Mouse (Mus musculus) limb, embryonic 12.5 days (tissue): ENCODE measurements around the gene Ifit1. TPM values are rescaled to one million over a fixed set of nuclear protein-coding genes. Genes with fewer than 3 reads are reported as not detected.

Experiments
- ATAC-seq: fragments of 200-750 bp; cut with Nextera tagmentation; 2 replicates; pipeline ENCODE4 v1.8.0; 2017; ENCODE audit warnings: low read depth, moderate TSS enrichment; ENCODE audit not compliant: insufficient number of reproducible peaks, insufficient read depth, low FRiP score, low TSS enrichment
- H3K27ac ChIP-seq: fragments of 300-500 bp; sonication (generic); 2 replicates; pipeline ENCODE4 v1.5.1; 2016; ENCODE audit warnings: mild to moderate bottlenecking, moderate library complexity
- H3K27me3 ChIP-seq: fragments of 300-500 bp; sonication (generic); 2 replicates; pipeline ENCODE4 v1.6.1; 2016; ENCODE audit warnings: mild to moderate bottlenecking, moderate library complexity
- H3K36me3 ChIP-seq: fragments of 300-500 bp; sonication (generic); 2 replicates; pipeline ENCODE4 v1.6.1; 2016; ENCODE audit warnings: mild to moderate bottlenecking, moderate library complexity
- H3K4me1 ChIP-seq: fragments of 300-500 bp; sonication (generic); replicated peaks from 2 replicates; pipeline ENCODE4 v1.6.1; 2016
- H3K4me2 ChIP-seq: fragments of 300-500 bp; sonication (generic); 2 replicates; pipeline ENCODE4 v1.6.1; 2016; ENCODE audit warnings: mild to moderate bottlenecking, moderate library complexity
- H3K4me3 ChIP-seq: fragments of 300-500 bp; sonication (generic); replicated peaks from 2 replicates; pipeline ENCODE4 v1.5.1; 2016; ENCODE audit warnings: mild to moderate bottlenecking
- H3K9ac ChIP-seq: fragments of 300-500 bp; sonication (generic); replicated peaks from 2 replicates; pipeline ENCODE4 v1.6.1; 2016; ENCODE audit warnings: mild to moderate bottlenecking, moderate library complexity
- H3K9me3 ChIP-seq: fragments of 300-500 bp; sonication (generic); 2 replicates; pipeline ENCODE4 v1.6.1; 2016; ENCODE audit warnings: mild to moderate bottlenecking, moderate library complexity
- WGBS: fragments of 180-500 bp; shearing (Covaris S2); methylation state at CpG from one replicate; pipeline ENCODE4 v1.1.7; 2016; 5-methylcytosine and 5-hydroxymethylcytosine counted together
- polyA plus RNA-seq: library from polyadenylated mRNA; unstranded; fragments of >200 nt; fragmentation: Nextera tagmentation; extraction: Ambion mirVana; gene quantifications from 2 replicates; pipeline ENCODE4 v1.2.1, GENCODE M21; 2016

Ifit1 gene
- polyA plus RNA-seq, 1 experiment from 2014 or later: 0.39 TPM

DNA sequence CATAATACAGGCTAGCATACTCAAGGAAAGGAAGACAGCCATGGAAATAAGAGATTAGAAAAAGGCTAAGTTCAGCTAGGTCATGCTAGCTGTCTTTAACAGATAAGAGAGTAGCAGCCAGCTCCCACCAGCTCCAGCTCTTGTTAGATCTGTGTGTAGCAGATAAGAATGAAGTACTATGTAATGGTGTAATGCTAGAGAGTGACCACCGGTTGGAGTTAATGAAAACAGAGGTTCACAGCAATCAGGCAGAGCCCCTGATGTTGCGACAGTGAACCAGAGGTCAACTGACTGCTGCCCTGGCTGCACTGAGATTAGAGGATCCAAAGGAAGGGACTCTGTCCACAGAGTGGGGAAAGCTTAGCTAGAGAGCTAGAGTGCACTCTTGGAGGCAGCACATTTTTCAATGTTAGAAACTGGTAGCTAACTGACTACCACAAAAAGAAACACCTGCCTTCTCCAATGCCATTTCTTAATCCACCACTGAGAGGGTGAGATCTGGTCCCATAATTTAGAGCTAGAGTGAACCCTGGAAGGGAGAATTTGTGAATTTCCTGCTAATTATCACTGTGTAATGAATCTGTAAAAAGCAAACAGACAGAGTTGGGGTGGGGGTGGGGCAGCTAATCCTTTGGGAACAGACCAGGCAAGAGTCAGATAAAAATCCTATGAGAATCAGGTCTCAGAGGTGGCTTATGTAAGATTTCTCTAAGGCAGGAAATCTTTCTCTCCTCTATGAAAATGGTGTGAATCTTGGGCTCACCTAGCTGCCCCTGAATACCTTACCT lies 16.0 kb downstream of the Ifit1 start:
- Histone ChIP-seq H3K9ac (no peak overlapping the region), H3K27me3 (no peaks in the 10 kb centered on the region), H3K27ac (no peak overlapping the region), H3K4me1 (no peaks in the 10 kb centered on the region), H3K36me3 (no peaks in the 10 kb centered on the region), H3K4me3 (no peak overlapping the region), H3K9me3 (no peaks in the 10 kb centered on the region), H3K4me2 (no peak overlapping the region)
- ATAC-seq: no peak
- 26% methylated on average over 2 of the region's 2 CpGs for WGBS

DNA sequence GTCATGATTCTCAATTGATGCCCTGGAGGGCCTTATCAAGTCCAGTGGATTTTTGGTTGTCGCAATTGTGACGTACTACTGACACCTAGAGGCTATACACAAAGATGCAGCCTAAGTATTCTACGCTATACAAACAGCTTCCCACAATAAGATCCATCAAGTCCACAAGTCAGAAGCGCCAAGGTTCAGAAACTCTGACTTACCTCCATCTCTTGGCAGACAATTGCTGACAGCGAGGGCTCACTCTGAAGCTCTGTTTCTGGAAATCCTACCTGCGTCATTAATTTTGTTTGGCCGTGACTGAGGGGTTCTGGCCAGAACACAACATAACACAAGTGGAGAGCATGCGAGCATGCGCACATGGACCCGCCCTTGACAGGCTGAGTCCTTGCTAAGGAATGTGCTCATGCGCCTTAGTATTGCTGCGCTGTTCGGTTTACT lies 21.4 kb downstream of the Ifit1 start:
- Histone ChIP-seq H3K4me3 (peak overlapping the region; percentile 35), H3K9me3 (no peaks in the 10 kb centered on the region), H3K36me3 (no peaks in the 10 kb centered on the region), H3K4me2 (peak overlapping the region; percentile 54), H3K4me1 (no peaks in the 10 kb centered on the region), H3K27me3 (no peaks in the 10 kb centered on the region), H3K27ac (no peak overlapping the region), H3K9ac (no peak overlapping the region)
- peak; percentile 84; the same call in 1 of the 2 replicates for ATAC-seq
- WGBS: 17% methylated on average over 13 of the region's 13 CpGs

DNA sequence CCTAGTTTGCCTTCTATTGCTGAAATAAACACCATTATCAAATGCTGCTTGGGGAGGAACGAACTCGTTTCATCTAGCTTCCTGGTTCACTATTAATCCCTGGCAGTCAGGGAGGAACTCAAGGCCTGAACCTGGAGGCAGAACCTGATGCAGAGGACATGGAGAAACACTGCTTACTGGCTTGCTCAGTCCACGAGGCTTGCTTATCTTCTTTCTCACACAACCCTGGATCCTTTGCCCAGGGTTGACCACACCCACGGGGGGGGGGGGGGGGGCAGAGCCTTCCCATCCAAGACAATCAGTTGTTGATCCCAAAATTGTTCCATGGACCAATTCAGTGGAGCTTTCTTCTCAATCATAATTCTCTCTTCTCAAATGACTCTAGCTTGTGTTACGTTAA lies 22.1 kb downstream of the Ifit1 start:
- Histone ChIP-seq H3K36me3 (no peaks in the 10 kb centered on the region), H3K4me2 (0 out of 2 replicates have a peak overlapping the region, but pooled peaks have one; percentile 54), H3K9ac (no peak overlapping the region), H3K27me3 (no peaks in the 10 kb centered on the region), H3K9me3 (no peaks in the 10 kb centered on the region), H3K4me3 (no peak overlapping the region), H3K4me1 (no peaks in the 10 kb centered on the region), H3K27ac (no peak overlapping the region)
- 51% methylated on average over 5 of the region's 5 CpGs for WGBS
- peak; percentile 18; the same call in 1 of the 2 replicates for ATAC-seq

DNA sequence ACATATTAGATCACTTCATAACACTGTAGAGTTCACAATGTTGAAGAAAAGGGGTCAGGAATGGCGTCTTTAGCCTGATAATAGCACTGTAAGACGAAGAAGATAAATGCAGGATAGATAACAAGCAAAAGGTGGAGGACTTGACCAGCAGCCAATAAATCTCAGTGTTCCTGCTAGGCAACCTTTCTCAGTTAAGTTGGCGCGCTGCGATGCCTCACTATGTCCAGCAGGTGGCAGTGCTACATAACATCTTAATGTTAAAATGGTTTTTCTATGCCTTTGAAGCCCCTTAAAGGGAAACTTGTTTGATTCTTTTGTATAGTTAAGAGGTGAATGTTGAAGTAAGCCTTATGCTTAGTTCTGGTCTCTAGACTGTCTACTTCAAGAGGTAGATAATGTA lies 25.5 kb downstream of the Ifit1 start:
- no peak overlapping the region for H3K4me2 ChIP-seq
- no peaks in the 10 kb centered on the region for H3K4me1 ChIP-seq
- no peak for ATAC-seq
- no peaks in the 10 kb centered on the region for H3K27me3 ChIP-seq
- WGBS: under 1% methylated on average over 5 of the region's 5 CpGs
- H3K9ac ChIP-seq: no peak overlapping the region
- H3K9me3 ChIP-seq: no peaks in the 10 kb centered on the region
- H3K4me3 ChIP-seq: no peak overlapping the region
- no peak overlapping the region for H3K27ac ChIP-seq
- no peaks in the 10 kb centered on the region for H3K36me3 ChIP-seq

DNA sequence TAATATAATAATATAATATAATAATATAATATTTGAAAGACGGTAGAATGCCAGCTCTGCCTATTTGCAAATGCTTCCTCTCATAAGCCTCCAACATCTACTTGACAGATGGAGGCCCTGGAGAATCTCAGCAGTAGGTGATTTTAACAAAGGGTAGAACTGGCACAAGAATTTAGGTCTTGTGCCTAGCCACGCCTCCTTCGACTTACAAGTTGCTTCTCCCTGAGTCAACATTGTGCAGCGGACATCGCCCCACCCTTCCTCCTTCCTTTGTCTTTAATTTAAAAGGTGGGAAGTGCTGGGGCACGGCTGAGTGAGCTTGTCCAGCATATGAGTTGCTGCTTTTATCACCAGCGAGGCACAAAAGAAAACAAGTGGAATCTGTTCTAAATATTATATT lies 32.8 kb downstream of the Ifit1 start:
- 84% methylated on average over 7 of the region's 7 CpGs for WGBS
- Histone ChIP-seq H3K4me1 (no peaks in the 10 kb centered on the region), H3K9me3 (no peaks in the 10 kb centered on the region), H3K4me3 (no peak overlapping the region), H3K27ac (no peak overlapping the region), H3K27me3 (no peaks in the 10 kb centered on the region), H3K4me2 (no peak overlapping the region), H3K9ac (no peak overlapping the region), H3K36me3 (no peaks in the 10 kb centered on the region)
- no peak for ATAC-seq

DNA sequence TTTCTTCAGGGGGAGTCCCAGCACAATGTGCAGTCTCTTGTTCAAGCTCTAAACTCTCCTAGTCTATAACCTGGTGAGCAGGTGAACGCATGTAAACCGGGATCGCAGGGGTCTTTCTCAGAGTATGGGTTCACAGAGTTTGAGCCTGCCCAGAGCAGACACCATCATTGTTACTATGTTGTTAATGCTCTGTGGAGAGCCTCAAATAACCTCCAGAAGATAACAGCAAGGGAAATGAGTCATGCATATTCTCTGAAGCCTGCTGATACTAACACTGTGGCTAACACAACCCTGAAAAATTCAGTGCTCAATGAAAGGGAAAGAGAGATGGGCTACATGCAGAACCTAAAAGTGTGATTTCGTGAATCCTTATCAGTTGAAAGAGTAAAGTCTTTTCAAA lies 37.8 kb downstream of the Ifit1 start:
- Histone ChIP-seq H3K4me3 (no peak overlapping the region), H3K9me3 (no peaks in the 10 kb centered on the region), H3K27me3 (no peaks in the 10 kb centered on the region), H3K36me3 (no peaks in the 10 kb centered on the region), H3K4me1 (no peaks in the 10 kb centered on the region), H3K4me2 (no peak overlapping the region), H3K9ac (no peak overlapping the region), H3K27ac (no peak overlapping the region)
- 88% methylated on average over 4 of the region's 4 CpGs for WGBS
- ATAC-seq: no peak

DNA sequence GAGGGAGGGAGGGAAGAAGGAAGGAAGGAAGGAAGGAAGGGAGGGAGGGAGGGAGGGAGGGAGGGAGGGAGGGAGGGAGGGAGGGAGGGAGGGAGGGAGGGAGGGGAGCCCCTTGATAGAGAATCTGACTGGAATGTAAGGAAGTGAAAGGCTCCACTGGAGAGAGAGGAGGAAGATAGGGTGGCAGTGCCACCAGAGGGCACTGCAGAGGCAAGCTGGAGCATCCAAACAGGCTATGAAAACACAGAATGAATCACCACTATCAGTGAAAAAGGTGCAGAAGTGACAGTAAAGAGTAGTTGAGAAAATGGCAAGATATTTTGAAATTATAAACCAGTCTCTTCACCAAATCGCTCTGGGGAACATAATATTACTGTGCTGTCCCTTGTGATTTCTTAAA lies 44.2 kb downstream of the Ifit1 start:
- H3K36me3 ChIP-seq: no peaks in the 10 kb centered on the region
- H3K4me3 ChIP-seq: no peak overlapping the region
- no peaks in the 10 kb centered on the region for H3K4me1 ChIP-seq
- H3K9ac ChIP-seq: no peak overlapping the region
- no peak overlapping the region for H3K27ac ChIP-seq
- H3K9me3 ChIP-seq: no peaks in the 10 kb centered on the region
- no peak overlapping the region for H3K4me2 ChIP-seq
- ATAC-seq: no peak
- WGBS: 50% methylated on average over 1 of the region's 1 CpGs
- H3K27me3 ChIP-seq: no peaks in the 10 kb centered on the region

DNA sequence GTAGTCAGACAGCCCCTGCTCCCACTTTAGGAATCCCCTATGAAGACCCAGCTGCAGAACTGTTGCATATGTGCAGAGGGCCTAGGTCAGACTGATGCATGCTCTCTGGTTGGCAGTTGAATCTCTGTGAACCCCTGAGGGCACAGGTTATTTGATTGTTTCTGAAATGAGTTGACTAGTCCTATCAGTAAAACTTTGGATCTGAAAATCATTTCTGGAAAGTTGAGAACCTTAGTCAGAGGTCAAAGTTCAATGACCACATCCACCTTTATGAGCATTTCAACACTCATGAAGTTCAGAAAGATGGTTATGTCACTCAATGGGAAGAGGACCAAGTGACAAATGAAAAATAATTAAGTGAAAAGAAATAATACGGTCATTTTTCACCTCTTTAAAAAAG lies 44.9 kb downstream of the Ifit1 start:
- no peak for ATAC-seq
- no peak overlapping the region for H3K9ac ChIP-seq
- no peak overlapping the region for H3K4me2 ChIP-seq
- H3K4me1 ChIP-seq: no peaks in the 10 kb centered on the region
- H3K9me3 ChIP-seq: no peaks in the 10 kb centered on the region
- H3K27ac ChIP-seq: no peak overlapping the region
- H3K27me3 ChIP-seq: no peaks in the 10 kb centered on the region
- no peaks in the 10 kb centered on the region for H3K36me3 ChIP-seq
- no peak overlapping the region for H3K4me3 ChIP-seq
- 88% methylated on average over 1 of the region's 1 CpGs for WGBS

DNA sequence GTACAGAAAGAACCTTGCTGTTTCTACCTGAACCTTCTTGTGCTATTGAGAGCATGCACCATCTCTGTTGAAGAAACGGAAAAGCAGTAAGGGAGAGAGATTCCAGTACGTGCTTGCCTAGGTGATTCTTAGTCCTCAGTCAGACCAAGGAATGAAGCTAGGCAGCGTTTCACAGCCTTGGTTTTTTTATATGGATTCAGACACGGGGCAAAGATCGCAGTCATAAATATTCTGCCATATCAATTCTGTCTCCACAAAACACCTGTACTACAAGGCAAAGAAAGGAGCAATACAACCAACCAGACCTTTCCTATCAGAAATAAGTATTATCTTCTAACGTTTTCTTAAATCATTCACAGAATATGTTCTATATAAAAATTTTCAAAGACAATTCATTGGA lies 50.7 kb downstream of the Ifit1 start:
- Histone ChIP-seq H3K9ac (no peak overlapping the region), H3K9me3 (no peaks in the 10 kb centered on the region), H3K36me3 (no peaks in the 10 kb centered on the region), H3K27ac (no peak overlapping the region), H3K4me2 (no peak overlapping the region), H3K4me1 (no peaks in the 10 kb centered on the region), H3K4me3 (no peak overlapping the region), H3K27me3 (no peaks in the 10 kb centered on the region)
- ATAC-seq: no peak
- 79% methylated on average over 6 of the region's 6 CpGs for WGBS

DNA sequence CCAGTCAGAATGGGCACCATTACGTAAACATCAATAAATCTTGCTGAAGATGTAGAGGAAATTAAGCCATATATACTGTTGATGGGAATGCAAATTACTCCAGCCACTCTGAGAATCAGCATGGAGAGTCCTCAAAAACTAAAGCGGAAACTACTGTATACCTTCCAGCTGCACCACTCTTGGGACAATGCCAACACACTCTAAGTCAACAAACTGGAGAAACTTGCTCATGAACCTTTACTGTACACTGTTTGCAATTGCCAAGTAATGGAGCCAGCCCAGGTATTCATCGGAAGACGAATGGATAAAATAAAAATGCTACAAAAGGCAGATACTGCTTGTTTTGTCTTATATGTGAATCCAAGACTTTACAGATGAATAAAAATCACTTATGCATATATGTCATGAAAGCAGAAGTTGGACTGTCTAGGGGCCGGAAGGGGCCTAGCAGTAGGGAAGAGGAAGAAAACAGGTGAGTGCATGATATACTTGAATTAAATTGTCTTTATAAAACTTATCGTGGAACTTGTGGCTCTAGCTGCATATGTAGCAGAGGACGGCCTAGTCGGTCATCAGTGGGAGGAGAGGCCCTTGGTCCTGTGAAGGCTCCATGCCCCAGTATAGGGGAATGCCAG lies 55.8 kb downstream of the Ifit1 start:
- Histone ChIP-seq H3K27ac (no peak overlapping the region), H3K4me3 (no peak overlapping the region), H3K36me3 (no peaks in the 10 kb centered on the region), H3K4me1 (no peaks in the 10 kb centered on the region), H3K4me2 (no peak overlapping the region), H3K9me3 (no peaks in the 10 kb centered on the region), H3K9ac (no peak overlapping the region), H3K27me3 (no peaks in the 10 kb centered on the region)
- WGBS: 93% methylated on average over 8 of the region's 8 CpGs
- no peak for ATAC-seq

DNA sequence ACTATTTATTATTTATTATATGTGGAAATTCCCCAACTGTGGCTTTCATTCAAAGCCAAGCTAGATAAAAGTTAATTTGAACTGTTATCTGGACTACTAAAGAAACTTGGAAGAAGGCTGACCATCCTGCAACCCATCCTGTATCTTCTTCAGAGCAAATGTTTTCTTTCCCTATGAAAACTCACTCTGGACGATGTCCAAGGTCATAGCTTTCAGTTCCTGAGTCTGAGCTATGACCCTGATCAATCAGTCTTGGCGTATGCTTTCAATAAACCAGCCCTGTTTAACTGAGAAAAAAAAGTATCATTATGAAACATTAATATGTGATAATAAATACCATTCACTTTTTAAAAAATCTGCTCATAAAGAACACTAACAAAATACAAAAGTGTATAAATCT lies 56.8 kb downstream of the Ifit1 start:
- no peaks in the 10 kb centered on the region for H3K36me3 ChIP-seq
- no peak overlapping the region for H3K4me2 ChIP-seq
- H3K9me3 ChIP-seq: no peaks in the 10 kb centered on the region
- H3K27ac ChIP-seq: no peak overlapping the region
- WGBS: 77% methylated on average over 2 of the region's 2 CpGs
- H3K4me3 ChIP-seq: no peak overlapping the region
- ATAC-seq: no peak
- no peak overlapping the region for H3K9ac ChIP-seq
- H3K4me1 ChIP-seq: no peaks in the 10 kb centered on the region
- no peaks in the 10 kb centered on the region for H3K27me3 ChIP-seq

DNA sequence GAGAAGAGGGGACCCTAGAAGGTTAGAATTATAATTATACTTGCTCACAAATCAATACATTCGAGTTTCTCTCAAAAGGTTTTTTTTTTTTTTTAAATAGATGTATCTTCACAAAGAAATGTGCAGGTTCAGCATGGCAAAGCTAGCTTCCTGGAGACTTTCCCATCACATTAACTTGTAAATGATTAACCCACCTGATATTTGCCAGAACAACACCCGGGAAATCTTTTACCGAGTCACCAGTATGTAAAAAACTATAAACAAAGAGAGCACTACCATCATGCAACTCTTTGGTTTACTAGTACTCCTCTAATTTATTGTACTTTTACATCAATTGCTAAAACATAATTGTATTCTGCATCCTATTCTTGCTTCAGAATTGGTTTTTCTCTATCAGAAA lies 57.8 kb downstream of the Ifit1 start:
- H3K36me3 ChIP-seq: no peaks in the 10 kb centered on the region
- no peak overlapping the region for H3K9ac ChIP-seq
- no peaks in the 10 kb centered on the region for H3K27me3 ChIP-seq
- no peak for ATAC-seq
- H3K4me2 ChIP-seq: no peak overlapping the region
- H3K4me1 ChIP-seq: no peaks in the 10 kb centered on the region
- no peaks in the 10 kb centered on the region for H3K9me3 ChIP-seq
- no peak overlapping the region for H3K4me3 ChIP-seq
- no peak overlapping the region for H3K27ac ChIP-seq
- WGBS: 84% methylated on average over 3 of the region's 3 CpGs
